Mouse (Mus musculus) heart, embryonic 12.5 days (tissue): Measurements from ENCODE around the gene Ttll13. TPM values are rescaled to one million over a fixed set of nuclear protein-coding genes. Genes with fewer than 3 reads are reported as not detected.

Source experiments
- ATAC-seq: fragments of 200-750 bp; cut with Nextera tagmentation; 2 replicates; pipeline ENCODE4 v1.8.0; 2017; ENCODE audit warnings: moderate TSS enrichment, moderate library complexity; ENCODE audit not compliant: insufficient number of reproducible peaks, low FRiP score
- H3K27ac ChIP-seq: fragments of 300-500 bp; sonication (generic); 2 replicates; pipeline ENCODE4 v1.5.1; 2016; ENCODE audit warnings: mild to moderate bottlenecking, moderate library complexity; ENCODE audit not compliant: poor library complexity, severe bottlenecking
- H3K27me3 ChIP-seq: fragments of 300-500 bp; sonication (generic); replicated peaks from 2 replicates; pipeline ENCODE4 v1.6.1; 2016; ENCODE audit warnings: mild to moderate bottlenecking, moderate library complexity
- H3K36me3 ChIP-seq: fragments of 300-500 bp; sonication (generic); 2 replicates; pipeline ENCODE4 v1.6.1; 2016; ENCODE audit warnings: mild to moderate bottlenecking, moderate library complexity
- H3K4me1 ChIP-seq: fragments of 300-500 bp; sonication (generic); replicated peaks from 2 replicates; pipeline ENCODE4 v1.6.1; 2016; ENCODE audit warnings: mild to moderate bottlenecking
- H3K4me2 ChIP-seq: fragments of 300-500 bp; sonication (generic); 2 replicates; pipeline ENCODE4 v1.6.1; 2016; ENCODE audit warnings: mild to moderate bottlenecking, moderate library complexity
- H3K4me3 ChIP-seq: fragments of 300-500 bp; sonication (generic); 2 replicates; pipeline ENCODE4 v1.5.1; 2016; ENCODE audit warnings: mild to moderate bottlenecking
- H3K9ac ChIP-seq: fragments of 300-500 bp; sonication (generic); 2 replicates; pipeline ENCODE4 v1.6.1; 2016; ENCODE audit warnings: mild to moderate bottlenecking, moderate library complexity
- H3K9me3 ChIP-seq: fragments of 300-500 bp; sonication (generic); replicated peaks from 2 replicates; pipeline ENCODE4 v1.6.1; 2016; ENCODE audit warnings: mild to moderate bottlenecking, moderate library complexity
- WGBS: fragments of 180-500 bp; shearing (Covaris S2); methylation state at CpG from one replicate; pipeline ENCODE4 v1.1.7; 2016; 5-methylcytosine and 5-hydroxymethylcytosine counted together
- polyA plus RNA-seq: library from polyadenylated mRNA; unstranded; fragments of >200 nt; fragmentation: Nextera tagmentation; extraction: Ambion mirVana; gene quantifications from 2 replicates; pipeline ENCODE4 v1.2.1, GENCODE M21; 2016

The Ttll13 gene
- polyA plus RNA-seq, 1 experiment from 2014 or later: 0.26 TPM

- H3K4me3 ChIP-seq: no peak overlapping the region
- no peaks in the 10 kb centered on the region for H3K27me3 ChIP-seq
- no peak overlapping the region for H3K4me2 ChIP-seq
- H3K9ac ChIP-seq: 0 out of 2 replicates have a peak overlapping the region, but pooled peaks have one; percentile 24
- no peak overlapping the region for H3K27ac ChIP-seq
- 82% methylated on average over 8 of the region's 8 CpGs for WGBS
- peaks cover 47% of the 10 kb centered on the region for H3K36me3 ChIP-seq
- no peaks in the 10 kb centered on the region for H3K9me3 ChIP-seq
- peaks cover 16% of the 10 kb centered on the region for H3K4me1 ChIP-seq
- no peak for ATAC-seq
Measured at GRCm38 (mm10) chr7:80214459-80214858, 31.7 kb upstream of the Ttll13 start.

- Histone ChIP-seq H3K4me3 (no peak overlapping the region), H3K27me3 (no peaks in the 10 kb centered on the region), H3K9ac (no peak overlapping the region; the same call in 1 of the 2 replicates), H3K27ac (no peak overlapping the region), H3K9me3 (no peaks in the 10 kb centered on the region), H3K4me2 (no peak overlapping the region), H3K4me1 (peaks cover 9% of the 10 kb centered on the region), H3K36me3 (peaks cover 57% of the 10 kb centered on the region)
- ATAC-seq: peak; percentile 41; the same call in 1 of the 2 replicates
- 30% methylated on average over 4 of the region's 4 CpGs for WGBS
Measured at GRCm38 (mm10) chr7:80215398-80215797, 30.8 kb upstream of the Ttll13 start.

GRCm38 (mm10) chr7:80216566-80216965 is 29.6 kb upstream of the Ttll13 start:
- Histone ChIP-seq H3K27me3 (no peaks in the 10 kb centered on the region), H3K4me1 (peaks cover 9% of the 10 kb centered on the region), H3K27ac (no peak overlapping the region), H3K4me2 (no peak overlapping the region), H3K36me3 (peaks cover 68% of the 10 kb centered on the region), H3K9me3 (no peaks in the 10 kb centered on the region), H3K9ac (no peak overlapping the region), H3K4me3 (no peak overlapping the region)
- WGBS: 76% methylated on average over 8 of the region's 8 CpGs
- ATAC-seq: no peak

- Histone ChIP-seq H3K4me3 (no peak overlapping the region), H3K9me3 (no peaks in the 10 kb centered on the region), H3K27me3 (no peaks in the 10 kb centered on the region), H3K9ac (no peak overlapping the region), H3K4me2 (no peak overlapping the region), H3K4me1 (peaks cover 4% of the 10 kb centered on the region), H3K36me3 (peaks cover 72% of the 10 kb centered on the region), H3K27ac (no peak overlapping the region)
- WGBS: 87% methylated on average over 9 of the region's 9 CpGs
- ATAC-seq: no peak
Measured at GRCm38 (mm10) chr7:80218666-80219065, 27.5 kb upstream of the Ttll13 start.

GRCm38 (mm10) chr7:80220237-80220797 is 25.9 kb upstream of the Ttll13 start:
- peaks cover 84% of the 10 kb centered on the region for H3K36me3 ChIP-seq
- H3K4me3 ChIP-seq: no peak overlapping the region
- H3K9me3 ChIP-seq: no peaks in the 10 kb centered on the region
- ATAC-seq: no peak
- peaks cover under 1% of the 10 kb centered on the region for H3K4me1 ChIP-seq
- no peak overlapping the region for H3K27ac ChIP-seq
- H3K27me3 ChIP-seq: no peaks in the 10 kb centered on the region
- no peak overlapping the region for H3K9ac ChIP-seq
- no peak overlapping the region for H3K4me2 ChIP-seq
- 88% methylated on average over 9 of the region's 9 CpGs for WGBS

- Histone ChIP-seq H3K36me3 (peaks cover 86% of the 10 kb centered on the region), H3K4me2 (no peak overlapping the region), H3K4me1 (no peaks in the 10 kb centered on the region), H3K9ac (no peak overlapping the region), H3K27me3 (no peaks in the 10 kb centered on the region), H3K4me3 (no peak overlapping the region), H3K27ac (no peak overlapping the region), H3K9me3 (no peaks in the 10 kb centered on the region)
- ATAC-seq: no peak
- 81% methylated on average over 4 of the region's 4 CpGs for WGBS
Measured at GRCm38 (mm10) chr7:80221179-80221750, 24.9 kb upstream of the Ttll13 start.

- Histone ChIP-seq H3K27me3 (no peaks in the 10 kb centered on the region), H3K4me3 (no peak overlapping the region), H3K27ac (no peak overlapping the region), H3K9ac (no peak overlapping the region), H3K4me1 (peaks cover 5% of the 10 kb centered on the region; the same call in 1 of the 2 replicates), H3K9me3 (no peaks in the 10 kb centered on the region), H3K4me2 (no peak overlapping the region), H3K36me3 (peaks cover 54% of the 10 kb centered on the region)
- ATAC-seq: no peak
- 95% methylated on average over 4 of the region's 4 CpGs for WGBS
Measured at GRCm38 (mm10) chr7:80227065-80227464, 19.1 kb upstream of the Ttll13 start.

GRCm38 (mm10) chr7:80230196-80230595 is 16.0 kb upstream of the Ttll13 start:
- WGBS: 81% methylated on average over 6 of the region's 6 CpGs
- Histone ChIP-seq H3K27me3 (no peaks in the 10 kb centered on the region), H3K4me1 (peaks cover 10% of the 10 kb centered on the region), H3K9me3 (no peaks in the 10 kb centered on the region), H3K4me3 (no peak overlapping the region), H3K4me2 (no peak overlapping the region), H3K36me3 (peaks cover 28% of the 10 kb centered on the region), H3K9ac (no peak overlapping the region), H3K27ac (no peak overlapping the region)
- ATAC-seq: no peak

GRCm38 (mm10) chr7:80231971-80232488 is 14.1 kb upstream of the Ttll13 start:
- Histone ChIP-seq H3K36me3 (peaks cover 12% of the 10 kb centered on the region), H3K9me3 (no peaks in the 10 kb centered on the region), H3K4me1 (peaks cover 10% of the 10 kb centered on the region), H3K9ac (peak overlapping the region; percentile 79), H3K27ac (peak overlapping the region; percentile 40; the same call in 1 of the 2 replicates), H3K4me3 (peak overlapping the region; percentile 73), H3K4me2 (peak overlapping the region; percentile 89), H3K27me3 (no peaks in the 10 kb centered on the region)
- no peak; the same call in 1 of the 2 replicates for ATAC-seq
- WGBS: under 1% methylated on average over 29 of the region's 29 CpGs

GRCm38 (mm10) chr7:80232489-80233029 is 13.6 kb upstream of the Ttll13 start, which contains the start of the genes Cib1 and Gdpgp1:
Gene Cib1 (minus strand): TSS chr7:80232813.
Gene Gdpgp1 (plus strand): TSS chr7:80232865.
- peak within 1 kb of the TSS; percentile 89 for H3K4me2 ChIP-seq
- peaks cover 10% of the 10 kb centered on the region for H3K4me1 ChIP-seq
- H3K27ac ChIP-seq: peak within 1 kb of the TSS; percentile 52
- WGBS: under 1% methylated on average over 56 of the region's 56 CpGs
- H3K36me3 ChIP-seq: peaks cover 6% of the 10 kb centered on the region
- peak within 1 kb of the TSS; percentile 79 for H3K9ac ChIP-seq
- ATAC-seq: peak; percentile 100
- no peaks in the 10 kb centered on the region for H3K9me3 ChIP-seq
- H3K27me3 ChIP-seq: no peaks in the 10 kb centered on the region
- peak within 1 kb of the TSS; percentile 73 for H3K4me3 ChIP-seq

GRCm38 (mm10) chr7:80233799-80234198 is 12.4 kb upstream of the Ttll13 start:
- H3K9me3 ChIP-seq: no peaks in the 10 kb centered on the region
- peaks cover 10% of the 10 kb centered on the region for H3K4me1 ChIP-seq
- ATAC-seq: no peak
- H3K4me3 ChIP-seq: peak overlapping the region; percentile 73; the same call in 1 of the 2 replicates
- H3K27ac ChIP-seq: no peak overlapping the region
- H3K4me2 ChIP-seq: peak overlapping the region; percentile 89
- H3K36me3 ChIP-seq: peaks cover 9% of the 10 kb centered on the region
- H3K27me3 ChIP-seq: no peaks in the 10 kb centered on the region
- H3K9ac ChIP-seq: peak overlapping the region; percentile 50; the same call in 1 of the 2 replicates
- 74% methylated on average over 9 of the region's 9 CpGs for WGBS
